Mouse (Mus musculus) forebrain, embryonic 15.5 days (tissue): ENCODE data around the gene Hecw2. TPM values are rescaled to one million over a fixed set of nuclear protein-coding genes. Genes with fewer than 3 reads are reported as not detected.

Source experiments
- ATAC-seq: fragments of 200-750 bp; cut with Nextera tagmentation; replicated peaks from 2 replicates; pipeline ENCODE4 v1.8.0; 2017; ENCODE audit warnings: mild to moderate bottlenecking, moderate TSS enrichment, moderate library complexity
- H3K27ac ChIP-seq: fragments of 300-500 bp; sonication (generic); replicated peaks from 2 replicates; pipeline ENCODE4 v1.5.1; 2015; ENCODE audit warnings: mild to moderate bottlenecking, inconsistent platforms
- H3K27me3 ChIP-seq: fragments of 300-500 bp; sonication (generic); 2 replicates; pipeline ENCODE4 v1.6.1; 2015; ENCODE audit warnings: inconsistent platforms
- H3K36me3 ChIP-seq: fragments of 300-500 bp; sonication (generic); 2 replicates; pipeline ENCODE4 v1.6.1; 2015; ENCODE audit warnings: mild to moderate bottlenecking, inconsistent platforms
- H3K4me1 ChIP-seq: fragments of 300-500 bp; sonication (generic); 2 replicates; pipeline ENCODE4 v1.6.1; 2015; ENCODE audit warnings: inconsistent platforms
- H3K4me2 ChIP-seq: fragments of 300-500 bp; sonication (generic); replicated peaks from 2 replicates; pipeline ENCODE4 v1.6.1; 2015; ENCODE audit warnings: mild to moderate bottlenecking, inconsistent platforms
- H3K4me3 ChIP-seq: fragments of 300-500 bp; sonication (generic); 2 replicates; pipeline ENCODE4 v1.5.1; 2015; ENCODE audit warnings: mild to moderate bottlenecking, inconsistent platforms
- H3K9ac ChIP-seq: fragments of 300-500 bp; sonication (generic); replicated peaks from 2 replicates; pipeline ENCODE4 v1.6.1; 2015; ENCODE audit warnings: mild to moderate bottlenecking, inconsistent platforms
- H3K9me3 ChIP-seq: fragments of 300-500 bp; sonication (generic); 2 replicates; pipeline ENCODE4 v1.6.1; 2016; ENCODE audit warnings: inconsistent platforms
- WGBS: fragments of 180-500 bp; shearing (Covaris S2); methylation state at CpG from one replicate; pipeline ENCODE4 v1.1.7; 2015; ENCODE audit warnings: mixed read lengths; 5-methylcytosine and 5-hydroxymethylcytosine counted together
- polyA plus RNA-seq: library from polyadenylated mRNA; unstranded; fragments of >200 nt; fragmentation: Nextera tagmentation; extraction: Ambion mirVana; gene quantifications from 2 replicates; pipeline ENCODE4 v1.2.1, GENCODE M21; 2015

Hecw2 gene
- polyA plus RNA-seq, 1 experiment from 2014 or later: 4.3 TPM

GRCm38 (mm10) chr1:54015739-54016138 is 179.2 kb downstream of the Hecw2 start:
- Histone ChIP-seq H3K4me1 (no peaks in the 10 kb centered on the region), H3K36me3 (no peaks in the 10 kb centered on the region), H3K9me3 (no peaks in the 10 kb centered on the region), H3K4me2 (no peak overlapping the region), H3K4me3 (no peak overlapping the region), H3K27me3 (no peaks in the 10 kb centered on the region), H3K27ac (no peak overlapping the region), H3K9ac (no peak overlapping the region)
- no peak for ATAC-seq
- WGBS: 69% methylated on average over 4 of the region's 4 CpGs

- Histone ChIP-seq H3K27ac (no peak overlapping the region), H3K9me3 (no peaks in the 10 kb centered on the region), H3K4me2 (no peak overlapping the region), H3K9ac (no peak overlapping the region), H3K4me1 (no peaks in the 10 kb centered on the region), H3K27me3 (no peaks in the 10 kb centered on the region), H3K36me3 (no peaks in the 10 kb centered on the region), H3K4me3 (no peak overlapping the region)
- 58% methylated on average over 3 of the region's 3 CpGs for WGBS
- ATAC-seq: no peak
Measured at GRCm38 (mm10) chr1:54012414-54012813, 182.6 kb downstream of the Hecw2 start.

- Histone ChIP-seq H3K36me3 (no peaks in the 10 kb centered on the region), H3K4me1 (no peaks in the 10 kb centered on the region), H3K4me2 (no peak overlapping the region), H3K27me3 (no peaks in the 10 kb centered on the region), H3K27ac (no peak overlapping the region), H3K9me3 (no peaks in the 10 kb centered on the region), H3K4me3 (no peak overlapping the region), H3K9ac (no peak overlapping the region)
- ATAC-seq: no peak
- 90% methylated on average over 6 of the region's 6 CpGs for WGBS
Measured at GRCm38 (mm10) chr1:54009418-54010064, 185.4 kb downstream of the Hecw2 start.

GRCm38 (mm10) chr1:54005860-54006386 is 189.0 kb downstream of the Hecw2 start:
- Histone ChIP-seq H3K27me3 (no peaks in the 10 kb centered on the region), H3K4me3 (no peak overlapping the region), H3K36me3 (no peaks in the 10 kb centered on the region), H3K9ac (no peak overlapping the region), H3K27ac (no peak overlapping the region), H3K9me3 (no peaks in the 10 kb centered on the region), H3K4me2 (no peak overlapping the region), H3K4me1 (no peaks in the 10 kb centered on the region)
- 84% methylated on average over 5 of the region's 5 CpGs for WGBS
- no peak for ATAC-seq

- ATAC-seq: no peak
- no peaks in the 10 kb centered on the region for H3K27me3 ChIP-seq
- H3K9me3 ChIP-seq: no peaks in the 10 kb centered on the region
- H3K36me3 ChIP-seq: no peaks in the 10 kb centered on the region
- no peak overlapping the region for H3K4me3 ChIP-seq
- no peaks in the 10 kb centered on the region for H3K4me1 ChIP-seq
- H3K9ac ChIP-seq: no peak overlapping the region
- WGBS: 89% methylated on average over 3 of the region's 3 CpGs
- no peak overlapping the region for H3K27ac ChIP-seq
- no peak overlapping the region for H3K4me2 ChIP-seq
Measured at GRCm38 (mm10) chr1:54003288-54003687, 191.7 kb downstream of the Hecw2 start.

GRCm38 (mm10) chr1:54002077-54002476 is 192.9 kb downstream of the Hecw2 start:
- Histone ChIP-seq H3K27ac (no peak overlapping the region), H3K27me3 (no peaks in the 10 kb centered on the region), H3K4me3 (no peak overlapping the region), H3K4me2 (no peak overlapping the region), H3K4me1 (no peaks in the 10 kb centered on the region), H3K9ac (no peak overlapping the region), H3K9me3 (no peaks in the 10 kb centered on the region), H3K36me3 (no peaks in the 10 kb centered on the region)
- ATAC-seq: no peak
- WGBS: 86% methylated on average over 2 of the region's 2 CpGs

GRCm38 (mm10) chr1:53997239-53997638 is 197.7 kb downstream of the Hecw2 start:
- Histone ChIP-seq H3K4me3 (no peak overlapping the region), H3K36me3 (no peaks in the 10 kb centered on the region), H3K4me2 (no peak overlapping the region), H3K27me3 (no peaks in the 10 kb centered on the region), H3K9me3 (no peaks in the 10 kb centered on the region), H3K27ac (no peak overlapping the region), H3K9ac (no peak overlapping the region), H3K4me1 (no peaks in the 10 kb centered on the region)
- no peak for ATAC-seq
- 100% methylated on average over 1 of the region's 1 CpGs for WGBS

GRCm38 (mm10) chr1:53986185-53986892 is 208.6 kb downstream of the Hecw2 start:
- Histone ChIP-seq H3K36me3 (no peaks in the 10 kb centered on the region), H3K9ac (no peak overlapping the region), H3K4me3 (no peak overlapping the region), H3K4me2 (no peak overlapping the region), H3K4me1 (no peaks in the 10 kb centered on the region), H3K27ac (no peak overlapping the region), H3K27me3 (no peaks in the 10 kb centered on the region), H3K9me3 (no peaks in the 10 kb centered on the region)
- 79% methylated on average over 8 of the region's 8 CpGs for WGBS
- ATAC-seq: no peak

GRCm38 (mm10) chr1:53978514-53978831 is 216.5 kb downstream of the Hecw2 start:
- Histone ChIP-seq H3K4me1 (no peaks in the 10 kb centered on the region), H3K36me3 (no peaks in the 10 kb centered on the region), H3K9me3 (no peaks in the 10 kb centered on the region), H3K27ac (no peak overlapping the region), H3K4me2 (no peak overlapping the region), H3K9ac (no peak overlapping the region), H3K4me3 (no peak overlapping the region), H3K27me3 (no peaks in the 10 kb centered on the region)
- 0 out of 2 replicates have a peak, but pooled peaks have one; percentile 23 for ATAC-seq
- 66% methylated on average over 2 of the region's 2 CpGs for WGBS

- Histone ChIP-seq H3K9ac (no peak overlapping the region), H3K36me3 (no peaks in the 10 kb centered on the region)
- 84% methylated on average over 8 of the region's 8 CpGs for WGBS
Measured at GRCm38 (mm10) chr1:53977806-53978513, 217.0 kb downstream of the Hecw2 start.

GRCm38 (mm10) chr1:53976721-53977120 is 218.2 kb downstream of the Hecw2 start:
- Histone ChIP-seq H3K27ac (no peak overlapping the region), H3K4me2 (no peak overlapping the region), H3K36me3 (no peaks in the 10 kb centered on the region), H3K4me1 (no peaks in the 10 kb centered on the region), H3K4me3 (no peak overlapping the region), H3K9me3 (no peaks in the 10 kb centered on the region), H3K9ac (no peak overlapping the region), H3K27me3 (no peaks in the 10 kb centered on the region)
- WGBS: 93% methylated on average over 5 of the region's 5 CpGs
- no peak for ATAC-seq

More at GRCm38 (mm10) chr1:53977806-53978513, 217.0 kb downstream of the Hecw2 start:
- Histone ChIP-seq H3K4me1 (no peaks in the 10 kb centered on the region), H3K27ac (no peak overlapping the region), H3K4me2 (no peak overlapping the region), H3K9me3 (no peaks in the 10 kb centered on the region), H3K4me3 (no peak overlapping the region), H3K27me3 (no peaks in the 10 kb centered on the region)
- ATAC-seq: no peak

GRCm38 (mm10) chr1:53976100-53976499 is 218.9 kb downstream of the Hecw2 start:
- Histone ChIP-seq H3K4me3 (no peak overlapping the region), H3K9ac (no peak overlapping the region), H3K36me3 (no peaks in the 10 kb centered on the region), H3K27me3 (no peaks in the 10 kb centered on the region), H3K4me2 (no peak overlapping the region), H3K4me1 (no peaks in the 10 kb centered on the region), H3K9me3 (no peaks in the 10 kb centered on the region), H3K27ac (no peak overlapping the region)
- ATAC-seq: no peak
- WGBS: 93% methylated on average over 8 of the region's 8 CpGs
